Mouse (Mus musculus): ENCODE data around the gene Gm30191. TPM values are rescaled to one million over a fixed set of nuclear protein-coding genes. Genes with fewer than 3 reads are reported as not detected.
"Not testable (repeated sequence)": the region's sequence is repeated elsewhere in the genome, so short reads cannot be mapped to it uniquely, and the experiment has no call there.

The Gm30191 gene
- polyA plus RNA-seq, 1 experiment from 2014 or later: not detected

DNA sequence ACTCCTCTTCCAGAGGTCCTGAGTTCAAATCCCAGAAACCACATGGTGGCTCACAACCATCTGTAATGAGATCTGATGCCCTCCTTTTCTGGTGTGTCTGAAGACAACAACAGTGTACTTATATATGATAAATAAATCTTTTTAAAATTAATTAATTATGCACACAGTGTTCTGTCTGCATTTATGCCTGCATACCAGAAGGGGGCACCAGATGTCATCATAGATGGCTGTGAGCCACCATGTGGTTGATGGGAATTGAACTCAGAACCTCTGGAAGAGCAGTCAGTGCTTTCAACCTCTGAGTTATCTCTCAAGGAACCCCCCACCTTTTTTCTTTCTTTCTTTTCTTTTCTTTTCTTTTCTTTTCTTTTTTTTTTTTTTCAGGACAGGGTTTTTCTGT lies 22.9 kb downstream of the Gm30191 start:
- peaks cover 17% of the 10 kb centered on the region for H3K4me1 ChIP-seq
- not testable (repeated sequence) for H3K4me2 ChIP-seq; H3K36me3 ChIP-seq; H3K27me3 ChIP-seq (replicated peaks); H3K9me3 ChIP-seq; H3K4me3 ChIP-seq; H3K9ac ChIP-seq; ATAC-seq (ENCODE audit: extremely low read depth, insufficient number of reproducible peaks, low FRiP score, low TSS enrichment); H3K27ac ChIP-seq (replicated peaks)

GRCm38 (mm10) chr4:134271979-134272378 lies 25.2 kb downstream of the Gm30191 start:
- Histone ChIP-seq H3K9me3 (no peaks in the 10 kb centered on the region), H3K4me1 (peaks cover 17% of the 10 kb centered on the region), H3K27ac (replicated peaks) (no peak overlapping the region), H3K9ac (no peak overlapping the region), H3K36me3 (peaks cover 16% of the 10 kb centered on the region), H3K4me2 (no peak overlapping the region), H3K4me3 (no peak overlapping the region), H3K27me3 (replicated peaks) (no peaks in the 10 kb centered on the region)
- ATAC-seq (ENCODE audit: extremely low read depth, insufficient number of reproducible peaks, low FRiP score, low TSS enrichment): no peak
- WGBS: 74% methylated on average over 7 of the region's 7 CpGs

DNA sequence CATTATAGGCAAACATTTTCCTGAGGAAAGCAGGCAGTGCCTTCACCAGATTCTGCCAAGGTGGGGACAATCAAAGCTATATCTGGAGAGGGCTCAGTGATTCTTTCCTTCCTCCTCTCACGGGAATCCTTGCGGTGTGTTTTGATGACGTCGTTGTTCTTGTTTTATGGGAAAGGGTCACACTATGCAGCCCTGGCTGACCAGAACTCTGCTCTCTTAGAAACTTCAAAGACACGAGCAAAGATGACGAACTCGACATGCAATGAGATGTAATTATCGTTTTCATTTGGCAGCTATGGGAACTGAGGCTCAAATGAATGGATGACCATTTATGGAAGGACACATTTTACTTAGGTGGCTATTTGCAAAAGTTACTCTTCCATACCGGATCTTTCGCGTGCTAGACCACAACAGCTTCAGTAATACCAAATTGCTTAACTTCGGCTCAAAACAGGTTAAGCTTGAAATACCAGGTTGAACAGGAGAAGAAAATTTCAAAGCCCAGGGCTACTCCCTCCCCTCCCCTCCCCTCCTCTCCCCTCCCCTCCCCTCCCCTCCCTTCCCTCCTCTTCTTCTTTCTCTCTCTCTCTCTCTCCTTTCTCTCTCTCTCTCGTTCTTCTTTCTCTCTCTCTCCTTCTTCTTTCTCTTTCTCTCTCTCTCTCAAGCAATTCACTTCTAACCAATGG lies 26.1 kb downstream of the Gm30191 start:
- peaks cover 17% of the 10 kb centered on the region for H3K4me1 ChIP-seq
- H3K27me3 ChIP-seq (replicated peaks): no peaks in the 10 kb centered on the region
- H3K36me3 ChIP-seq: peaks cover 25% of the 10 kb centered on the region
- peak overlapping the region; percentile 45 for H3K4me3 ChIP-seq
- no peak for ATAC-seq (ENCODE audit: extremely low read depth, insufficient number of reproducible peaks, low FRiP score, low TSS enrichment)
- WGBS: 20% methylated on average over 13 of the region's 13 CpGs
- H3K4me2 ChIP-seq: peak overlapping the region; percentile 67
- peak overlapping the region; percentile 38 for H3K9ac ChIP-seq
- H3K27ac ChIP-seq (replicated peaks): no peak overlapping the region
- no peaks in the 10 kb centered on the region for H3K9me3 ChIP-seq

DNA sequence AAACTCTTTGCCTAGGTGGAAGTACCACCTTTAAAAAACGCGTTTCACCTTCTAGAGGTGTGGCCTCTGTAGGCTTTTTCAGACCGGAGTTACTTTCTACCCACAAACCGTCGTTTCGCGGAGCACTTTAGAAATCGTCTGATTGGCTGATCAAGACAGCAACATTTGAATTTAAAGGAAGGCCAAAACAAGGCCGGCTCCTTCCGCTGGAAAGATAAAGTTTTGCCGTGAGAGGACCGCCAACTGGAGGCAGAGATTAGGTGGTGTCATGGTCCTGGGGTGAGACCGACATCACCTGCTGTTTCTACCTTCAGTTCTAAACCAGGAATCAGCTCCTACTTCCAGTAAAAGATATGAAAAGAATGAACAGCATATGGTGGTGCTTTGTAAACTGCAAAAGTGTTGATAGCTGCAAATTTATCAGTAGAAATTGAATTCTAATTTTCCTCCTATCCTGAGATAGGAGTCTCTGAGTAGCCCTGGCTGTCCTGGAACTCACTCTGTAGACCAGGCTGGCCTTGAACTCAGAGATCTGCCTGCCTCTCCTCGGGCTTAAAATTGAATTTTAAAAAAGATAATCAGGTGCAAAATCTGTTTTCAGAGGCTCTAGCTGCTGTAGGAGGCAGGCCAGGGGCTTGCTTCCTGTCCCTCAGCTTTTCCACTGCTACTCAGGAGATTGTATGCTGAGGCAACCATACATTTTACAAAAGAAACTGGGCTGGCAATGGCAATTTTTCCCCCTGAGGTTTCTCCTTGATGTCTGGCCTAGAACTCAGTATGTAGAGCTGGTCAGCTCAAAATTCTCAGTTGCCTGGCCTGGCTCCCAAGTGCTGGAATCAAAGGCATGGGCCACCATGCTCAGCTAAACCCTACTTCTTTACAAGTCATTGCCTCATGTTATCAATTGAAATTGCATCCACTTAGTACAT lies 26.9 kb downstream of the Gm30191 start:
- Histone ChIP-seq H3K36me3 (peaks cover 33% of the 10 kb centered on the region), H3K9ac (peak overlapping the region; percentile 38), H3K4me3 (peak overlapping the region; percentile 45), H3K4me2 (peak overlapping the region; percentile 67), H3K27ac (replicated peaks) (peak overlapping the region; percentile 34), H3K9me3 (no peaks in the 10 kb centered on the region), H3K27me3 (replicated peaks) (no peaks in the 10 kb centered on the region), H3K4me1 (peaks cover 17% of the 10 kb centered on the region)
- ATAC-seq (ENCODE audit: extremely low read depth, insufficient number of reproducible peaks, low FRiP score, low TSS enrichment): no peak
- 1% methylated on average over 14 of the region's 14 CpGs for WGBS

GRCm38 (mm10) chr4:134284942-134285341 lies 38.2 kb downstream of the Gm30191 start:
- Histone ChIP-seq H3K9me3 (no peaks in the 10 kb centered on the region), H3K27me3 (replicated peaks) (no peaks in the 10 kb centered on the region), H3K9ac (no peak overlapping the region), H3K27ac (replicated peaks) (no peak overlapping the region), H3K36me3 (peaks cover 48% of the 10 kb centered on the region), H3K4me2 (peak overlapping the region; percentile 97; the same call in 1 of the 2 replicates), H3K4me3 (no peak overlapping the region), H3K4me1 (peaks cover 34% of the 10 kb centered on the region)
- no peak for ATAC-seq (ENCODE audit: extremely low read depth, insufficient number of reproducible peaks, low FRiP score, low TSS enrichment)
- WGBS: 32% methylated on average over 2 of the region's 2 CpGs

GRCm38 (mm10) chr4:134286226-134287167 lies 39.8 kb downstream of the Gm30191 start:
- peaks cover 33% of the 10 kb centered on the region for H3K36me3 ChIP-seq
- H3K4me3 ChIP-seq: peak overlapping the region; percentile 99
- H3K9me3 ChIP-seq: no peaks in the 10 kb centered on the region
- peak overlapping the region; percentile 100 for H3K27ac ChIP-seq (replicated peaks)
- H3K4me1 ChIP-seq: peaks cover 34% of the 10 kb centered on the region
- H3K27me3 ChIP-seq (replicated peaks): no peaks in the 10 kb centered on the region
- peak overlapping the region; percentile 99 for H3K9ac ChIP-seq
- 3% methylated on average over 59 of the region's 59 CpGs for WGBS
- H3K4me2 ChIP-seq: peak overlapping the region; percentile 97
- ATAC-seq (ENCODE audit: extremely low read depth, insufficient number of reproducible peaks, low FRiP score, low TSS enrichment): peak; percentile 28

- whole genome bisulfite sequencing: under 1% methylated on average over 58 of the region's 59 CpGs
- Histone ChIP-seq H3K4me2 (peak overlapping the region; percentile 97), H3K4me1 (peaks cover 35% of the 10 kb centered on the region), H3K36me3 (peaks cover 27% of the 10 kb centered on the region), H3K4me3 (peak overlapping the region; percentile 99), H3K9ac (peak overlapping the region; percentile 99), H3K27me3 (replicated peaks) (no peaks in the 10 kb centered on the region), H3K27ac (replicated peaks) (peak overlapping the region; percentile 100), H3K9me3 (no peaks in the 10 kb centered on the region)
- peak; percentile 88 for ATAC-seq (ENCODE audit: extremely low read depth, insufficient number of reproducible peaks, low FRiP score, low TSS enrichment)
These were observed 40.4 kb downstream of the Gm30191 start for GRCm38 (mm10) chr4:134287168-134287564.

DNA sequence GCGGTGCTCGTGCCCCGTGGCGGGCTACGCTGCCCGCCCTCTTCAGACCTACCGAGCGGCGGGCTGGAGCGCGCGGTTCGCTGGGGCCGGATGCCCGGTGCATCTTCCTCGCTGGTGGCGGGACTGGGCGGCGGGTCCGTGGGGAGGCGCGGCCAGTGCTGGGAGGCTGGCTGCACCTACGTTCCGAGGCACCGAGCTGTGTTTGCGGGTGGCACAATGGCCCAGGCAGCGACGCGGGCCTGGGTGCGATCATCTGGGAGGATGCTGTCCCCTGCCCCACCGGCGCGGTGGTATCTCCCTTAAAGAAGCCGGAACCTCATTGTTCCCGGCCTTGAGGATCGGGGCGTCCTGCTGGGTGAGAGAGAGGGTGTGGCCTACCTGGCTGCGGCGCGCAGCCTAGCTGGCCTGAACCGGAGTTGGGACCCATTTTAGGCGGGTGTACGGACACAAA lies 40.9 kb downstream of the Gm30191 start, which contains the start of gene Pdik1l:
Gene Pdik1l, minus strand, starts transcription at position 321 of the 451 bp plus-strand sequence.
- Histone ChIP-seq H3K4me2 (peak within 1 kb of the TSS; percentile 97), H3K27me3 (replicated peaks) (no peaks in the 10 kb centered on the region), H3K9ac (peak within 1 kb of the TSS; percentile 99), H3K36me3 (peaks cover 23% of the 10 kb centered on the region), H3K4me1 (peaks cover 39% of the 10 kb centered on the region), H3K27ac (replicated peaks) (peak within 1 kb of the TSS; percentile 100), H3K9me3 (no peaks in the 10 kb centered on the region), H3K4me3 (peak within 1 kb of the TSS; percentile 99)
- WGBS: 1% methylated on average over 43 of the region's 43 CpGs
- ATAC-seq (ENCODE audit: extremely low read depth, insufficient number of reproducible peaks, low FRiP score, low TSS enrichment): peak; percentile 58

DNA sequence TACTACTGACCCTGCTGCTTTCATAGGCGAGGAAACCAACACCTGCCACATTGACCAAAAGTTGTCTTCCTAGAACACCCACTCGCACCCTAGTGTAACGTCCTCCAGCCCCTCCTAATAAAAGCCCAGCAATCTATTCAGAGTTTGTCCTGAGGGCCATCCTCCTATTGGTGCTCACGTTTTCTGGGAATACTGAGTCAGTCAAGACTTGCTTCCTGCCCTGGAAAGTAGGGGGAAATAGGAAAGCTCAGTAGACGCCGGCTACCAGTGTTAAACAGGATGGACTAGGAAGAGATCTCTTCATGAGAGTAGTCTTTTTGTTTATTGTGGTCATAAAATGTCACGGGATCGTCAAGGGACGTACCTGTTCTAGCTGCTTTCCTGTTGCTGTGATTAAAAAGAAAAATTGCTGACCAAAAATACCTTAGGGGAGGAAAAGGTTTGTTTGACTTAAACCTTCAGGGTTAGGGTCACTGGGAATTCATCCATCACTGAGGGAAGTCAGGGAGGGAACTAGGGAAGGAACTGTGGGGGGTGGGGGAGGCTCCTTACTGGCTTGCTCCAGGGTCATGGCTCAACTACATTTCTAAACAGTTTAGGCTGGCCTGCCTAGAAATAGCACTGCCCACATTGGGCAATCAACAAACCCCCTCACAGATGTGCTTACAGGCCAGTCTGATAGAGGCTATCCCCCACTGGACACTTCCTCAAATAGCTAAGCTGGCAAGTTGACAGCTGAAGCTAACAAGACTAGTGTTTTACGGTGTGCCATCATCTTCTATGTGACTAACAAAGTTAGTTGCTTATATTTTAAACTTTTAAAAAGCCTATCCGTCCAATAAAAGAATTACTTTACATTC lies 41.9 kb downstream of the Gm30191 start:
- Histone ChIP-seq H3K4me3 (peak overlapping the region; percentile 99), H3K27ac (replicated peaks) (peak overlapping the region; percentile 100), H3K36me3 (peaks cover 13% of the 10 kb centered on the region), H3K4me1 (peaks cover 47% of the 10 kb centered on the region), H3K27me3 (replicated peaks) (peaks cover 4% of the 10 kb centered on the region), H3K4me2 (peak overlapping the region; percentile 97), H3K9me3 (no peaks in the 10 kb centered on the region), H3K9ac (peak overlapping the region; percentile 99)
- WGBS: 38% methylated on average over 11 of the region's 11 CpGs
- ATAC-seq (ENCODE audit: extremely low read depth, insufficient number of reproducible peaks, low FRiP score, low TSS enrichment): no peak

GRCm38 (mm10) chr4:134292067-134292466 lies 45.3 kb downstream of the Gm30191 start:
- 26% methylated on average over 7 of the region's 7 CpGs for WGBS
- Histone ChIP-seq H3K36me3 (no peaks in the 10 kb centered on the region), H3K27ac (replicated peaks) (peak overlapping the region; percentile 97), H3K4me2 (no peak overlapping the region), H3K4me1 (peaks cover 48% of the 10 kb centered on the region), H3K9ac (0 out of 2 replicates have a peak overlapping the region, but pooled peaks have one; percentile 11), H3K9me3 (no peaks in the 10 kb centered on the region; the same call in 1 of the 2 replicates), H3K4me3 (no peak overlapping the region), H3K27me3 (replicated peaks) (peaks cover 10% of the 10 kb centered on the region)
- ATAC-seq (ENCODE audit: extremely low read depth, insufficient number of reproducible peaks, low FRiP score, low TSS enrichment): no peak
